Mouse (Mus musculus) right cerebral cortex, postnatal 25 days (tissue): ENCODE data around the gene Ptpn3.
A peak's percentile ranks its signal among the peaks of the same experiment; 100 is the strongest.
"Not testable (repeated sequence)": the region's sequence is repeated elsewhere in the genome, so short reads cannot be mapped to it uniquely, and the experiment has no call there.

Experiments used
- DNase-seq: peaks from one replicate; pipeline ENCODE4 v3.0.0; 2022

The Ptpn3 gene

GRCm38 (mm10) chr4:57298181-57298580 lies 3.5 kb downstream of the Ptpn3 start:
- no peak for DNase-seq

- no peak for DNase-seq
These were observed 6.5 kb downstream of the Ptpn3 start for GRCm38 (mm10) chr4:57294971-57295656.

- DNase-seq = no peak
These were observed 9.0 kb downstream of the Ptpn3 start for GRCm38 (mm10) chr4:57292670-57293069.

GRCm38 (mm10) chr4:57290049-57290448 lies 11.6 kb downstream of the Ptpn3 start:
- DNase-seq = no peak

GRCm38 (mm10) chr4:57287808-57288207 lies 13.8 kb downstream of the Ptpn3 start:
- no peak for DNase-seq

GRCm38 (mm10) chr4:57285251-57285650 lies 16.4 kb downstream of the Ptpn3 start:
- no peak for DNase-seq

GRCm38 (mm10) chr4:57283189-57283588 lies 18.4 kb downstream of the Ptpn3 start:
- no peak for DNase-seq

- DNase-seq = no peak
These were observed 19.0 kb downstream of the Ptpn3 start for GRCm38 (mm10) chr4:57282630-57283029.

- DNase-seq = no peak
These were observed 19.5 kb downstream of the Ptpn3 start for GRCm38 (mm10) chr4:57282179-57282578.

- DNase-seq = no peak
These were observed 20.7 kb downstream of the Ptpn3 start for GRCm38 (mm10) chr4:57280888-57281287.

- DNase-seq = no peak
These were observed 22.4 kb downstream of the Ptpn3 start for GRCm38 (mm10) chr4:57279229-57279628.

GRCm38 (mm10) chr4:57278812-57279211 lies 22.8 kb downstream of the Ptpn3 start:
- DNase-seq = no peak

GRCm38 (mm10) chr4:57277671-57278070 lies 24.0 kb downstream of the Ptpn3 start:
- no peak for DNase-seq

- DNase-seq = peak; percentile 55
These were observed 26.4 kb downstream of the Ptpn3 start for GRCm38 (mm10) chr4:57275116-57275743.

- no peak for DNase-seq
These were observed 27.8 kb downstream of the Ptpn3 start for GRCm38 (mm10) chr4:57273532-57274502.

- DNase-seq = no peak
These were observed 30.6 kb downstream of the Ptpn3 start for GRCm38 (mm10) chr4:57270991-57271390.

GRCm38 (mm10) chr4:57270489-57270888 lies 31.1 kb downstream of the Ptpn3 start:
- DNase-seq = not testable (repeated sequence)

- DNase-seq = no peak
These were observed 32.3 kb downstream of the Ptpn3 start for GRCm38 (mm10) chr4:57269344-57269743.

- no peak for DNase-seq
These were observed 33.3 kb downstream of the Ptpn3 start for GRCm38 (mm10) chr4:57268330-57268729.

- DNase-seq = no peak
These were observed 35.2 kb downstream of the Ptpn3 start for GRCm38 (mm10) chr4:57266389-57266788.

- no peak for DNase-seq
These were observed 37.9 kb downstream of the Ptpn3 start for GRCm38 (mm10) chr4:57263695-57264094.

GRCm38 (mm10) chr4:57263061-57263685 lies 38.5 kb downstream of the Ptpn3 start:
- DNase-seq = no peak

- no peak for DNase-seq
These were observed 39.2 kb downstream of the Ptpn3 start for GRCm38 (mm10) chr4:57262451-57262850.
